Mouse (Mus musculus) right cerebral cortex, postnatal 14 days (tissue): ENCODE measurements at regions not wholly inside any gene's neighbourhood (a gene's known extent, or its start where the extent isn't known, plus 50 kb on each side); places are given as distances from the start of the nearest gene placed in this dataset.

Source experiments
- DNase-seq: peaks from one replicate; pipeline ENCODE4 v3.0.0; 2022

DNA sequence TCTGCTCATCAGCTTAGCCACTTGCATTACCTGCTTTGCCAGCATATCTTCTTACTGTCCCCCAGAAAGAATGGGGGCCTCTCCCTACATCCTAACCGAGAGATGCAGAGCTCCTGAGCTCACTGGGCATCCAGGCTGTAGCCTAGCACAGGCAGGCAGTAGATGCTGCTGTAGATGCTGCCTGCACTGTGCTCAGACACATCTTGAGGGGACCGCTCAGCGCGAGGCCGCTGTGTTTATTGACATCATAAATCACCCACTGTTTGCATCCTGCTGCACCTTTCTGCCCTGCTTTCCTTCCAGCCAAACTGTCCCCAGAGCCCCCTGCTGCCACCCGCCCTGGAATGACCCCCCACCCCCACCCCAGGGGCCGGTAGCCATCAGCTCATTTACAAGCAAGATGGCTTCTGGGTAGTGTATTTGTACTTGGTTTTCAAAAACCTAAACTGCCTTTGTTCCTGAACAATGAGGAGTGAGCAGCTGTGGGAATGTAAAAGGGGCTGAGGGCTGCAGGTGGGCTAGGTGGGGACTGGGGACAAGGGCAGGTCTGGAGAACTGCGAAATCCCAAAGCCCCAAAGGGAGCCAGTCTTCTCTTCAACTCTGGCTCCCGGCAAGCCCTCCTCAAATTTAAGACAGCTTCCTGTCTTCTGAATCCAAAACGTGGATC is 233.2 kb downstream of the Bcor start:
- no peak for DNase-seq

DNA sequence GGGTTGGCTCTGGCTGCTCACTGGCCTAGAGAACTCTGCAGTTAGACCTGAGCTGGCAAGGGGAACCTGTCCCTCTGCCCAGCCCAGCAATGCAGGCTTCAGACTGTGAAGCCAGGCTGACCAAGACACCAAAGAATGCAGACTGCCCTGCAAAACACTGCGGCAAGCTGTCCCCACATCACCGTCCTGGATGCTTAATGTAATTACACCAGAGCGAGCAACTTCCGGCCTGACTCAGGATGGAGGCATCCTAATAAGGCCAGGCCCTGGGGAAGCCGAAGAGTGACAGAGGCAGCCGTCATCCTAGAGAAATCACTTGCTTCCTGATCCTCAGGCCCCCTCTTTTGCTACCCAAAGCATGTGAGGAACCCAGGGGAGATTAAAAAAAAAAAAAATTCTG is 230.7 kb downstream of the Bcor start:
- no peak for DNase-seq

DNA sequence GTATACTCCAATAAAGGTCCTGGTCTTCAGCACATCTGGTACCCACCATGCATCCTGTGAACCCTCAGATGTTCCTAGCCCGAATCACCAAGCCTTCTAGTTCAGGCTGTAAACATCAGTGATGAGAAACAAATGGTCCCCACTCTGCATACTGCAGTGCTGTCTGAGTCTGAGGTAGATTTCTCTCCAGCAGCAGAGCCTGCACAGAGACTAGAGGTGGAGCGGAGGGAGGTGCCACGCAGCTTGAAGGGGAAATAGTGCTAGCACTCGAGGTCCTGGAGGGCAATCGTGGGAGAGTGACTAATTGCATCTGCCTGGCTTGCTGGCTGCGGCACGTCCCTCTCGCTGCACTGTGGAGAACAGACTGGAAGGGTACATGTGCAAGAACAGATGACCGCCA is 228.7 kb downstream of the Bcor start:
- DNase-seq, result no peak

DNA sequence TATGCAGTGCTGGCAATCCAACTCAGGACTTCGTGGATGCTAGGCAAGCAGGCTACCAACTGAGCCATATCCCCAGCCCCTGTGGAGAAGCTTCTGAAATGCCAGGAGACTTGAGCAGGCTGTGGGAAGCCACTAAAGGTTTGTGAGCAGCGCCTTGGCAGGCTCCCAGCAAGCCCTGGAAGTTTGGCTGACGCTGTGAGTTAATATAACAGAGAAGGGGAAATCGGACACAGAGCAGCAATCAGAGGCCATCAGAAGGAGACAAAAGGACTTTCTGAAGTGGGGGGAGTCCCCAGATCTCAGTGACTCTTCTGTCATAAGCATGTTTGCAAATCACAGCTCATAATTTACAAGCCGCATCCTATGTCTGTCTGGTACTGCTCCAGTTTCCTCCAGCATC is 224.8 kb downstream of the Bcor start:
- DNase-seq, result peak; percentile 45

DNA sequence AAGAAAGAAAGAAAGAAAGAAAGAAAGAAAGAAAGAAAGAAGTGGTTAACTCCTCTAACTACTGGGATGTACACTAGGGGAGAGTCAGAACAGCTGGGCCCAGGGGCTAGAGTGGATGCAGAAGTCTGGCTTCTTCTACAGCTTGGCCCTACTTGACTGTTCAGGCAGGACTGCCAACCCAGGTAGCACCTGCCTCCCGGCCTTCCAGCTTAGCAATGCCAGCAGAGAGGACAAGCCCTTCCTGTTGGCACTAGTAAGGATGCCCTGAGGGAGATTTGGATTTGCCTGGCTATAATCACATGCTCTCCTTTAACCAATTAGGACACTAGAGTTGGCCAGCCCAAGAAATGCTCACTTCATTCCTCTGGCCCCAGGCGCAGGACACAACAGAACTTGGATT is 219.9 kb downstream of the Bcor start:
- DNase-seq, result no peak

DNA sequence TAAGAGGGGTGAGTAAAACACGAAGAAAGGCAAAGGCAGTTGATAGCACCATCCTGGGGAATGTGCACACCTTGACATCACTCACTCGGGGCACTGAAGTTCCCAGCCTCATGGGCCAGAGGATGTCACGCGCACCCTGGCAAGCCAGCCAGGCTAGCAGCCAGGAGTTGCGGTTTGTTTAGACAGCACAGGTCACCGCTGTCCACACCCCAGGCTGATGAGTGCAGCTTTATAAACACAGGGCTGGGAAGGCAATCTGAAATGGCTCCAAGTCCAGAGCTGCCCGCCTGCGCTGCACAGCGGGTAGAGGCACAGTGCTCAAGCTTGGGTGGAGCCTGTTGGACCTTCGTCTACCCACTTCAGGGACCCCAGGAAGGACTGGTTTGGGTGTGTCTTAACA is 216.8 kb downstream of the Bcor start:
- DNase-seq, result no peak

DNA sequence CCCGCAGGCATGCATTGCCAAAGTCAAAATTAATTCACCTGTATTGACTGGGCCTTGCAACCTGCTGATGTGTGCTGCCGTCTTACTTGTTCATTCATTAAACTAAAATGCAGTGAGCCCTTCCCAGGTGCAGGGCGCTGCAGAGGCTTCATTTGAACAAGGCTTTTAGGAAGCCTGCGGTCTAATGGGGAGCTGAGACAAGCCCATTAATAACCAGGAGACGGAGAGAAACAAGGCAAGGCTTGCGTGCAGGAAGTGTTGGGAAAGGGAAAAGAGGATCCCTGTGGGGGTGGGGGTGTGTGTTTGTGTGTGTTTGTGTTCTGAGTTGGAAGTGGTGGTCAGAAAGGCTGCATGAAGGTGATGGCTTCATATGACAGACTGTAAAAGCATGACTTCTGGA is 215.6 kb downstream of the Bcor start:
- no peak for DNase-seq

DNA sequence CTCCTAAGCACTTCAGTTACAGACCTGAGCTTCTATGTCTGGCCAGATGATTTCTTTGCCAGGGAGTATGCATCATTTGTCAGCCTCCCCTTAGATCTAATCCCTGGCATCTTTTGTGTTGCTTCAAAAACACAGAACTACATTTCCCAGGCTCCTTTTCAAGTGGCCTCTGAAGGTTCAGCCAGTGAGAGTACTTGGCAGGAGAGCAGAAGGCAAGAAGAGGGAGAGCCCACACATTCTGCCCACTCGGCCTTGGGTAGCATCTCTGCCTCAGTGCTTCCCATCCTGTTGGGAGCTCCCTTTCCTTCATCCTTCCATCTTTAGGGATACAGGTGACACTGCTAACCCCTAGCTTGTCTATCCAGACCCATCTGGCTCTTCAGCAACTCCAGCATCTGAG is 214.9 kb downstream of the Bcor start:
- DNase-seq, result no peak

DNA sequence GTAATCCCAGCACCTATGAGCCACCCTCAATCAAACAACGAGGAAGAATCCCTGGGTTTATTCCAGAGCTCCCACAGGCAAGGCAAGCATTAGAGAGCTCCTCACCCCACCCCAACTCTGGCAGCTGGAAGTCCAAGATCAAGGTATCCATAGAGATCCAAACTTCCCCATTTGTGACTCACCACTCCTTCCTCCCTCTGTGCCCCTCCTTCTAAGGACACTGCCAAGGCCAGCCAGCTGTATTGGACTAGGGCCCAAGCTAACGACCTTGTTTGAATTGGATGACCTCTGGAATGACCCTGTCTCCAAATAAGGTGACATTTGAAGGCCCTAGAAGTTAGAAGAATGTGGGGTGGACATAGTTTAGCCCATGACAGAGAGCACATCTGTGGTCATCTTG is 208.0 kb downstream of the Bcor start:
- DNase-seq, result no peak

DNA sequence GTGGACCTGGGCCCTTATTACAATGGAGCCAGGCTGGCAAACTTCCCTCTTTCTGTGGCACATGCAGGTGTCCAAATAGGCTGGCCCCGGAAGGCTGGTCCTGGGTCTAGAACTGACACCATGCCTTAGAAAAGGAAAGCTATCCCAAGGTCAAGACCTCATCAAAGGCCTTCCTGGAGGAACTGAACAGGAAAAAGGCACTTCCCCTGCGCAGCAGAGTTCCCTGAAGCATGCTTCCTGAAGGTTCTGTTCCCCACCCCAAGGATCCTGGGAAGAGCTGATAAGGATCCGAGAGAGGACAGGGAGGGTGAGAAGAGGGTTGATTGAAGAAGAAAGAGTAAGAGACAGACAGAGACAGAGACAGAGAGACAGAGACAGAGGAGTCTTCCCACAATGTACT is 204.0 kb downstream of the Bcor start:
- DNase-seq, result no peak

DNA sequence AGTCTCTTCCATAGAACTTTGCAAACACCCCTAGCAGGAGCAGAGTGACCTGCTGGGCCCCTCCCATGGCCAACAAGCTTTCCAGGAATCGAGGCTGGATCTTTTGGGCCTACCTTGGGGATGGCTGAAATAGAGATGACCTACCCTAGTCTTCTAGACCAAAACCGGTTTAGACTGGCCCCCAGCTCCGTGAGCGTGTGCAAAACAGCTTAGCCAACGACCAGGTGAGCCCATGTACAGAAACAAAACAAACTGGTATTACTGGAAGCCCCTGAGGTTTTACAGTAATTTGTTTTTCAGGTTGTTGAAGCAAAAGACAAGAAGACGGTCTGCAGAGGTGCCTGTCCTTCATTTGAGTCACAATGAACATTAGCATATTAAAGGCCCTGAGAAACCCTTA is 203.1 kb downstream of the Bcor start:
- DNase-seq, result no peak

DNA sequence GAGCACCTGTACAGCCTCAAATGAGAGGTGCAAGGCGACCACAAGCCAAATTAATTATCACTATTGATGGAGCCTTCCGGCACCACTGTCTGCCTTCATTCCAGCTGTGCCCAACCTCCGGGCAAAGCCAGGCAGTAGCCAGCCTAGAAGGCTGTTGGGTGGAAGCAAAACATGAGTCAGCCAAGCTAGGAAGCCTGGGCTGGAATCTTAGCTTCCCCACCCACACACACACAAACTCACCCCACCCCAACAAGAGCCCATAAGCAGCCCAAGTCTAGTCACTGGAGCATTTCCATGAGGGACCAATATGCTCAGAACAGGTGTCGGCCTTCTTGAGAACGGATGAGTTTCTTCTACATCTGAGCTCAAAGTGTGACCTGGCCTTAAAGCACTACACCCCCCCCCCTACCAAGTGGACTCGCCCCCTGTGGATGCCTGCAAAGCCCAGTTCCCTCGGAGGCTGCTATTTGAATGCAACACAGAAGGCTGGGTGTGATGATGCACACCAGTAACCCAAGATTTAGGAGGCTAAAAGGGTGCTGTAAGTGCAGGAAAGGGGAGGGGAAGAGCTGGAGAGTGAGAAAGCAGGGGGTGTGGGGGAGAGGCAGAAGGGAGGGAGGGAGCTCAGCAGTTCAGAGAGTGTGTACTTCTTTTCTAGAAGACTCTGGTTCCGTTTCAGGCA is 200.1 kb downstream of the Bcor start:
- DNase-seq, result no peak

DNA sequence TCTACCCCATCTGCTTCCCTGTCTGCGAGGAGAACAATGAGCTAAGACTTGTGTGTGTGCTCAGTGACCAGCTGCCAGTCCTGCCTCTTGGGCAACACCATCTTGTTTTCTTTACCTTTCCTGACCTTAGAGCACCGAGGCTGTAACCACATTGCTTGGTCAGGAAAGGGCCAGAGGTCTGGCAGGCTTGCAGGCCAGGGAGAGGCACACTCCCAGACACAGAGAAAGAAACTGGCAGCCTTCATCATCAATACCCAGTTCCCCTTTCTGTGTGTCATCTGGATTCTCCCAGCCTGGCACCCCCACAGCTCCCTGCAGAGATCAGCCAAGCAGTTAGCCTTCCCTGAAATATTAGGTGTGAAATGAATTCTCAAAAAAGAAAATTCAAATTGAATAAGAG is 198.8 kb downstream of the Bcor start:
- no peak for DNase-seq

DNA sequence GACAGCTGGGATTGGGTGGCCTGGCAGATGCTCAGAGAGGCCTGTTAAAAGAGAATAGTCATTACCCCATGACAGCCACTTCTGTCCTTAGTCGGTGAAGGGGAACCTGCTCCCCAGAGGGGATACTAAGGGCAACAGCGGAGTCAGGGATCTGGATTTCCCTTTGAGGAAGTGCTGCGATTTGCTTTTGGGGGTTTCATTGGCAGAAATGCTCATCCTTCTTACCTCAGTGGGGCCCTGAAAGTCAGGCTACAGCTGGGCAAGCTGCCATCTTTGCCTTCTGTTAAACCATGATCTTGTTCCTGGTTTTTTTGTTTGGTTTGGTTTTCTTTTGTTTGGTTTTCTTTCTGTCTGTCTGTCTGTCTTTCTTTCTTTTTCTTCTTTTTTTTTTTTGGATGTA is 195.7 kb downstream of the Bcor start:
- no peak for DNase-seq

DNA sequence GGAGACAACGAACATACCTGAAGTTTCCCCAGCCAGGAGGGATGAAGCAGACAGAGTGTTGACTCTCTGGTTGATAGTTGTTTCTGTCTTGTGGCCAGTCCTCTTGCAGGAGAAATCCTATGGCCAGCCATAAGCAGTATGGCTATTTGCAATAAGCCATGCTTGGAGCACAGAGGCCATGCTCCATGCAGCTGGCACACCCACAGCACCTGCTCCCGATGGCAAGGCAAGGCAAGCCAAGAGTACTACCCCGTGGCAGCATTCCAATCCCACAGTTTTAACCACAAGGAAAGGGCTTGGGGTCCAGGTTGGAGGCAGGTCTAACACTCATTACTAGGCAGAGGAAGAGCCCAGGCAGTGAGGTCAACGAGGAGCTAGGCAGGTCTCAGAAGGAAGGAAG is 181.5 kb downstream of the Bcor start:
- no peak for DNase-seq

DNA sequence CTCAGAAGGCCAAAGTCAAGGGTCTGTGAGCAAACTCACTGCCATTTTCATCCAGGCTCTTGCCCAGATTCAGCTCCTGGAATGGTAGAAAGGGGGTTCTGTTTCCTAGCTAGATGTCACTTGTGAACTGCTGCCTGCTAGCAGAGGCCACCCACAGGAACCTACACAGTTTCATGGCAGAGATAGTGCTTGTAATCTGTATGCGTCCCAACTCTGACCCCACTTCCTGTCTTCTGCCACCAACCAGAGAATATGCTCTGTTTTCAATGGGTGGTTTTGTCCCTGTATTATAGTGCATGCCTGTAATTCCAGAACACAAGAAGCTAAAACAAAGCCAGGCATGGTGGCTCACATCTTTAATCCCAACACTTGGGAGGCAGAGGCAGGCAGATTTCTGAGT is 176.9 kb downstream of the Bcor start:
- no peak for DNase-seq
